Mouse (Mus musculus): ENCODE results near the gene Lrfn5. TPM values are rescaled to one million over a fixed set of nuclear protein-coding genes. Genes with fewer than 3 reads are reported as not detected.

Lrfn5 gene
- polyA plus RNA-seq, 1 experiment from 2014 or later, result 6.3 TPM

DNA sequence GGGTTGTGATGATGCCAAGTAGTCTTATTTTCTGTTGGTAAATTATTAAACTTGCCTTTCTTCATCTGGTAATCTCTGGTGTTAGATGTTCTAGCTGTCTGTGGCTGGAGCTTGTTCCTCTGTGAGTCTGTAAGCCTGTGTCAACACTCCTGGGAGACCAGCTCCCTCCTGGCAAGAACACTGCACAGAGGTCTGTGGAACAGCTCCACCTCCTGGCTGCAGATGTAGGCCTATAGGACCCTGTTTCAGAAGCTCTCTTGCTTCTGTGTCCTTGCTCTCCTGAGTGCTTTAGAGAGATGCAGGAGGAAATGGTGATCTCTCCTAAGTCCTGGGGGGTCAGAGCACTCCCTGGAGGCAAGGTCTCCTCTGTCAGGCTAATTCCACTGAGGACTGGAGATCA lies 200.2 kb downstream of the Lrfn5 start:
- Histone ChIP-seq H3K4me2 (replicated peaks) (no peak overlapping the region), H3K9ac (replicated peaks) (no peak overlapping the region), H3K27me3 (no peaks in the 10 kb centered on the region), H3K4me3 (no peak overlapping the region), H3K9me3 (no peaks in the 10 kb centered on the region), H3K4me1 (no peaks in the 10 kb centered on the region), H3K36me3 (no peaks in the 10 kb centered on the region), H3K27ac (replicated peaks) (no peak overlapping the region)
- ATAC-seq (ENCODE audit: low FRiP score, low read depth), result no peak

GRCm38 (mm10) chr12:61807073-61807605 lies 284.2 kb downstream of the Lrfn5 start:
- Histone ChIP-seq H3K4me1 (no peaks in the 10 kb centered on the region), H3K4me3 (no peak overlapping the region), H3K9ac (replicated peaks) (no peak overlapping the region), H3K9me3 (no peaks in the 10 kb centered on the region), H3K27me3 (no peaks in the 10 kb centered on the region), H3K4me2 (replicated peaks) (no peak overlapping the region), H3K27ac (replicated peaks) (no peak overlapping the region), H3K36me3 (no peaks in the 10 kb centered on the region)
- WGBS, result 79% methylated on average over 4 of the region's 4 CpGs
- no peak for ATAC-seq (ENCODE audit: low FRiP score, low read depth)

DNA sequence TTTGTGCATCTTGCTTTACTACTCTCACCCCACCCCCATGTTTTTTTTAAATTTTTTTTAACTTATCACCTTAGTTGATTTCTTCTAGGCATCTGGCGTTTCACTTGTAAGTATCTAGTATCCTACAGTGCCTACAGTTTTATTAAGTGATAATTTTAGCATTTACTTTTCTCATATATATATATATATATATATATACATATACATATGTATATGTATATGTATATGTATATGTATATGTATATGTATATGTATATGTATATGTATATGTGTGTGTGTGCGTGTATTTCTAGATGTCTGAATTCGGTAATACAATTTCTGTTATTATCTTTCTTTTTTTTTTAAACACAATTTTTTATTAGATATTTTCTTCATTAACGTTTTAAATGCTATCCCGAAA lies 300.7 kb downstream of the Lrfn5 start:
- H3K9me3 ChIP-seq, result no peaks in the 10 kb centered on the region
- no peak overlapping the region for H3K27ac ChIP-seq (replicated peaks)
- H3K9ac ChIP-seq (replicated peaks), result no peak overlapping the region
- H3K27me3 ChIP-seq, result no peaks in the 10 kb centered on the region
- 90% methylated on average over 5 of the region's 5 CpGs for WGBS
- ATAC-seq (ENCODE audit: low FRiP score, low read depth), result no peak
- no peaks in the 10 kb centered on the region for H3K36me3 ChIP-seq
- H3K4me2 ChIP-seq (replicated peaks), result no peak overlapping the region
- H3K4me1 ChIP-seq, result no peaks in the 10 kb centered on the region
- H3K4me3 ChIP-seq, result no peak overlapping the region

- no peaks in the 10 kb centered on the region for H3K4me1 ChIP-seq
- no peak overlapping the region for H3K9ac ChIP-seq (replicated peaks)
- no peak overlapping the region for H3K27ac ChIP-seq (replicated peaks)
- H3K36me3 ChIP-seq, result no peaks in the 10 kb centered on the region
- no peak overlapping the region for H3K4me3 ChIP-seq
- WGBS, result 7% methylated on average over 1 of the region's 1 CpGs
- H3K9me3 ChIP-seq, result no peaks in the 10 kb centered on the region
- no peaks in the 10 kb centered on the region for H3K27me3 ChIP-seq
- H3K4me2 ChIP-seq (replicated peaks), result no peak overlapping the region
- ATAC-seq (ENCODE audit: low FRiP score, low read depth), result no peak
Measured at GRCm38 (mm10) chr12:61826311-61826710, 303.4 kb downstream of the Lrfn5 start.

DNA sequence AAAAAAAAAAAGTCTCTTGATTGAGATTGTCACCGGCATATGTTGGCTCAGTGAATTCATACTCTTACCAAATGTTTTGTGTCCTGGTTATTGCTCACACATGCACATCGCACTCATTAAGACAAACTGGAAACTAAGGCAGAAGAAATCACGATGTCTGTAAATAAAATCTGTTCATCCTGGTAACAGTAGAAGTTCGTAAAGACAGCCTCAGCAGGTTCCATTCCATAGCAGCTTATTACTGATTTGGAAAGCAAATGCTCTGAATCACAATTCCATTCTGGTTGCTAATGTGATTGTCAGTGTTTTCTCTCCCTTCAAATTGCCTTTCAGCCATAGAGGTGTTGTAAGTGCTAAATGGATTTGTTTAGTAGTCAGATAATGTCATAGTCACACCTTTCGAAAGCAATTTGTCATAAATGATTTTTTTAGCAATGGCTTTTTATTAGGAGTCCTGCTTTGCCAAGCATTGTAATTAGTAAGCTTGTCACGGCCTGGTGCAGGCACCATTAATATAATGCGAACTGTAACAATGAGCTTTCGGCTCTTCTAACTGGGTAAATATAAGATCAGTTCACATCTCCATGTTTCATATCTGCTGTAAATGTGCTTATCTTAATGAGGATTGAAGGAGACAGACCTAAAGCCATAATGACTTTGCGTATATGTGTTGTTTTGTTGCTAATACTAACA lies 319.8 kb downstream of the Lrfn5 start:
- Histone ChIP-seq H3K36me3 (no peaks in the 10 kb centered on the region), H3K4me3 (no peak overlapping the region), H3K9ac (replicated peaks) (no peak overlapping the region), H3K4me2 (replicated peaks) (no peak overlapping the region), H3K27ac (replicated peaks) (no peak overlapping the region), H3K9me3 (no peaks in the 10 kb centered on the region), H3K4me1 (no peaks in the 10 kb centered on the region), H3K27me3 (no peaks in the 10 kb centered on the region)
- 0 out of 2 replicates have a peak, but pooled peaks have one; percentile 38 for ATAC-seq (ENCODE audit: low FRiP score, low read depth)
- 81% methylated on average over 9 of the region's 9 CpGs for WGBS

DNA sequence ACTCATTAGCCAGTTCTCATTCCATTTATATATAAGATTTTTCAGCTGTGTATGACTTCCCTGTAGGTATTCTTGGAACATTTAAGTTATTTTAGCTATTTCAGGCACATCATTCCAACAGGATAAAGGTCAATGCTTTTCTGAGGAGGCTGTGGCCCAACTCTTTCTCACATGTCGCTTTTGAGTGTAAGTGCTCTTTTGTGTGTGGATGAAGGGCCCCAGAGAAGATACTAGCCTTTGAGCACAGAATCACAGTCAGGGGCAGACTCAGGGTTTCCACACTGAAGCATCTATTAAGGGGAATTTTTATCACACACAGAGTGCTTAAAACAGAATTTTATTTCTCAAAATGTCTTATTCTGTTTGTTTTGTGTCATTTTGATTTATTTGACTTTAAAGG lies 331.2 kb downstream of the Lrfn5 start:
- no peak for ATAC-seq (ENCODE audit: low FRiP score, low read depth)
- Histone ChIP-seq H3K9ac (replicated peaks) (no peak overlapping the region), H3K4me3 (no peak overlapping the region), H3K4me1 (no peaks in the 10 kb centered on the region), H3K36me3 (no peaks in the 10 kb centered on the region), H3K27me3 (no peaks in the 10 kb centered on the region), H3K9me3 (no peaks in the 10 kb centered on the region), H3K4me2 (replicated peaks) (no peak overlapping the region), H3K27ac (replicated peaks) (no peak overlapping the region)
- 42% methylated on average over 1 of the region's 1 CpGs for WGBS

Measured in midbrain, embryonic 12.5 days (tissue).